Mouse (Mus musculus): Measurements from ENCODE around the gene Nav2. TPM values are rescaled to one million over a fixed set of nuclear protein-coding genes. Genes with fewer than 3 reads are reported as not detected.

Gene Nav2
- polyA plus RNA-seq, 1 experiment: 1.3 TPM

GRCm38 (mm10) chr7:49525348-49526100 is 617.0 kb downstream of the Nav2 start:
- H3K36me3 ChIP-seq (replicated peaks; ENCODE audit: low read length): no peaks in the 10 kb centered on the region
- H3K4me3 ChIP-seq (replicated peaks): no peak overlapping the region
- 0 out of 2 replicates have a peak, but pooled peaks cover 3% of the 10 kb centered on the region for H3K9me3 ChIP-seq
- TF ChIP-seq FLI1 (IDR thresholded peaks at IDR 0.05; ENCODE audit: low read length) (no peak), GATA1 (IDR thresholded peaks at IDR 0.05; ENCODE audit: borderline replicate concordance, low read length) (no peak)
- H3K4me1 ChIP-seq: no peaks in the 10 kb centered on the region
- peaks cover 28% of the 10 kb centered on the region for H3K27me3 ChIP-seq (replicated peaks)

GRCm38 (mm10) chr7:49526101-49526499 is 617.6 kb downstream of the Nav2 start:
- H3K4me3 ChIP-seq (replicated peaks): no peak overlapping the region
- TF ChIP-seq FLI1 (IDR thresholded peaks at IDR 0.05; ENCODE audit: low read length): no peak
- no peak for TF ChIP-seq GATA1 (IDR thresholded peaks at IDR 0.05; ENCODE audit: borderline replicate concordance, low read length)
- H3K27me3 ChIP-seq (replicated peaks): peaks cover 23% of the 10 kb centered on the region
- 0 out of 2 replicates have a peak, but pooled peaks cover 3% of the 10 kb centered on the region for H3K9me3 ChIP-seq
- H3K4me1 ChIP-seq: no peaks in the 10 kb centered on the region
- H3K36me3 ChIP-seq (replicated peaks; ENCODE audit: low read length): no peaks in the 10 kb centered on the region

GRCm38 (mm10) chr7:49527495-49527894 is 619.0 kb downstream of the Nav2 start:
- H3K4me3 ChIP-seq (replicated peaks): no peak overlapping the region
- H3K36me3 ChIP-seq (replicated peaks; ENCODE audit: low read length): no peaks in the 10 kb centered on the region
- H3K27me3 ChIP-seq (replicated peaks): peaks cover 10% of the 10 kb centered on the region
- H3K4me1 ChIP-seq: no peaks in the 10 kb centered on the region
- TF ChIP-seq FLI1 (IDR thresholded peaks at IDR 0.05; ENCODE audit: low read length) (no peak), GATA1 (IDR thresholded peaks at IDR 0.05; ENCODE audit: borderline replicate concordance, low read length) (no peak)
- 0 out of 2 replicates have a peak, but pooled peaks cover 3% of the 10 kb centered on the region for H3K9me3 ChIP-seq

- Histone ChIP-seq H3K36me3 (replicated peaks; ENCODE audit: low read length) (no peaks in the 10 kb centered on the region), H3K4me1 (no peaks in the 10 kb centered on the region), H3K4me3 (replicated peaks) (no peak overlapping the region), H3K9me3 (0 out of 2 replicates have a peak, but pooled peaks cover 3% of the 10 kb centered on the region), H3K27me3 (replicated peaks) (peaks cover 7% of the 10 kb centered on the region)
- TF ChIP-seq GATA1 (IDR thresholded peaks at IDR 0.05; ENCODE audit: borderline replicate concordance, low read length) (no peak), FLI1 (IDR thresholded peaks at IDR 0.05; ENCODE audit: low read length) (no peak)
These were observed 619.4 kb downstream of the Nav2 start for GRCm38 (mm10) chr7:49527925-49528324.

- Histone ChIP-seq H3K36me3 (replicated peaks; ENCODE audit: low read length) (no peaks in the 10 kb centered on the region), H3K27me3 (replicated peaks) (no peaks in the 10 kb centered on the region), H3K4me1 (no peaks in the 10 kb centered on the region), H3K4me3 (replicated peaks) (no peak overlapping the region), H3K9me3 (no peaks in the 10 kb centered on the region)
- no peak for TF ChIP-seq FLI1 (IDR thresholded peaks at IDR 0.05; ENCODE audit: low read length)
- no peak for TF ChIP-seq GATA1 (IDR thresholded peaks at IDR 0.05; ENCODE audit: borderline replicate concordance, low read length)
These were observed 621.0 kb downstream of the Nav2 start for GRCm38 (mm10) chr7:49529498-49529897.

GRCm38 (mm10) chr7:49533571-49533970 is 625.1 kb downstream of the Nav2 start:
- Histone ChIP-seq H3K27me3 (replicated peaks) (peaks cover 3% of the 10 kb centered on the region), H3K36me3 (replicated peaks; ENCODE audit: low read length) (no peaks in the 10 kb centered on the region), H3K4me1 (no peaks in the 10 kb centered on the region), H3K9me3 (peaks cover 3% of the 10 kb centered on the region; the same call in 1 of the 2 replicates), H3K4me3 (replicated peaks) (no peak overlapping the region)
- TF ChIP-seq FLI1 (IDR thresholded peaks at IDR 0.05; ENCODE audit: low read length) (no peak), GATA1 (IDR thresholded peaks at IDR 0.05; ENCODE audit: borderline replicate concordance, low read length) (no peak)

GRCm38 (mm10) chr7:49534208-49534607 is 625.7 kb downstream of the Nav2 start:
- H3K36me3 ChIP-seq (replicated peaks; ENCODE audit: low read length): no peaks in the 10 kb centered on the region
- no peak for TF ChIP-seq FLI1 (IDR thresholded peaks at IDR 0.05; ENCODE audit: low read length)
- TF ChIP-seq GATA1 (IDR thresholded peaks at IDR 0.05; ENCODE audit: borderline replicate concordance, low read length): no peak
- peaks cover 3% of the 10 kb centered on the region; the same call in 1 of the 2 replicates for H3K9me3 ChIP-seq
- peaks cover 3% of the 10 kb centered on the region for H3K27me3 ChIP-seq (replicated peaks)
- H3K4me3 ChIP-seq (replicated peaks): no peak overlapping the region
- no peaks in the 10 kb centered on the region for H3K4me1 ChIP-seq

GRCm38 (mm10) chr7:49538360-49538759 is 629.8 kb downstream of the Nav2 start:
- Histone ChIP-seq H3K4me1 (no peaks in the 10 kb centered on the region), H3K27me3 (replicated peaks) (peaks cover 3% of the 10 kb centered on the region), H3K4me3 (replicated peaks) (no peak overlapping the region), H3K36me3 (replicated peaks; ENCODE audit: low read length) (no peaks in the 10 kb centered on the region), H3K9me3 (peaks cover 3% of the 10 kb centered on the region; the same call in 1 of the 2 replicates)
- TF ChIP-seq GATA1 (IDR thresholded peaks at IDR 0.05; ENCODE audit: borderline replicate concordance, low read length) (no peak), FLI1 (IDR thresholded peaks at IDR 0.05; ENCODE audit: low read length) (no peak)

- TF ChIP-seq FLI1 (IDR thresholded peaks at IDR 0.05; ENCODE audit: low read length): no peak
- TF ChIP-seq GATA1 (IDR thresholded peaks at IDR 0.05; ENCODE audit: borderline replicate concordance, low read length): no peak
- peaks cover 3% of the 10 kb centered on the region for H3K27me3 ChIP-seq (replicated peaks)
- no peak overlapping the region for H3K4me3 ChIP-seq (replicated peaks)
- no peaks in the 10 kb centered on the region; the same call in 1 of the 2 replicates for H3K9me3 ChIP-seq
- no peaks in the 10 kb centered on the region for H3K4me1 ChIP-seq
- H3K36me3 ChIP-seq (replicated peaks; ENCODE audit: low read length): no peaks in the 10 kb centered on the region
These were observed 631.7 kb downstream of the Nav2 start for GRCm38 (mm10) chr7:49540181-49540580.

- Histone ChIP-seq H3K4me3 (replicated peaks) (no peak overlapping the region), H3K9me3 (no peaks in the 10 kb centered on the region)
- TF ChIP-seq FLI1 (IDR thresholded peaks at IDR 0.05; ENCODE audit: low read length) (no peak), GATA1 (IDR thresholded peaks at IDR 0.05; ENCODE audit: borderline replicate concordance, low read length) (no peak)
These were observed 633.6 kb downstream of the Nav2 start for GRCm38 (mm10) chr7:49542135-49542534.

More at GRCm38 (mm10) chr7:49542135-49542534, 633.6 kb downstream of the Nav2 start:
- Histone ChIP-seq H3K36me3 (replicated peaks; ENCODE audit: low read length) (no peaks in the 10 kb centered on the region), H3K27me3 (replicated peaks) (no peaks in the 10 kb centered on the region), H3K4me1 (no peaks in the 10 kb centered on the region)
